Mouse (Mus musculus) spleen, adult 2 months (tissue): ENCODE measurements around the gene 1700049E17Rik2. TPM values are rescaled to one million over a fixed set of nuclear protein-coding genes. Genes with fewer than 3 reads are reported as not detected.

ENCODE experiments used
- polyA plus RNA-seq: library from polyadenylated mRNA; depleted of rRNA; stranded (reverse); fragments of >200 nt; gene quantifications from 2 replicates; pipeline ENCODE4 v1.2.3, GENCODE M21; 2012; rRNA removed

The 1700049E17Rik2 gene
- polyA plus RNA-seq, 1 experiment: not detected

Other genes with a start within 250 kb of the 1700049E17Rik2 start
- gene Gm5798, start 224.6 kb upstream of the 1700049E17Rik2 start, polyA plus RNA-seq: not detected in 2 replicates
- not detected in 2 replicates for gene Gm7945, start 186.8 kb upstream of the 1700049E17Rik2 start, polyA plus RNA-seq
- gene Gm6482, start 164.9 kb upstream of the 1700049E17Rik2 start, polyA plus RNA-seq: not detected in 2 replicates
- not detected in 2 replicates for gene Gm7954, start 119.7 kb upstream of the 1700049E17Rik2 start, polyA plus RNA-seq
- gene Gm3486, start 83.7 kb upstream of the 1700049E17Rik2 start, polyA plus RNA-seq: not detected in 2 replicates
- not detected in 2 replicates for gene Gm7970, start 17.6 kb upstream of the 1700049E17Rik2 start, polyA plus RNA-seq
- gene Gm3072, start 51.4 kb downstream of the 1700049E17Rik2 start, polyA plus RNA-seq: not detected in 2 replicates
- gene Gm3676, start 73.3 kb downstream of the 1700049E17Rik2 start, polyA plus RNA-seq: not detected in 2 replicates
- gene Gm8068, start 128.7 kb downstream of the 1700049E17Rik2 start, polyA plus RNA-seq: not detected in 2 replicates
- gene Gm7929, start 177.4 kb downstream of the 1700049E17Rik2 start, polyA plus RNA-seq: not detected in 2 replicates
- not detected in 2 replicates for gene Gm47189, start 199.2 kb downstream of the 1700049E17Rik2 start, polyA plus RNA-seq